Mouse (Mus musculus) megakaryocyte, embryonic 14.5 days (primary cell): ENCODE measurements around the gene Calhm6.

Experiments used
- FLI1 ChIP-seq: IDR thresholded peaks from 2 replicates; pipeline ENCODE4 v1.6.1; 2012; ENCODE audit warnings: low read length, inconsistent platforms, mixed read lengths
- GATA1 ChIP-seq: IDR thresholded peaks from 3 replicates; pipeline ENCODE4 v1.6.1; 2012; ENCODE audit warnings: mixed read lengths, low read length, inconsistent platforms, borderline replicate concordance

DNA sequence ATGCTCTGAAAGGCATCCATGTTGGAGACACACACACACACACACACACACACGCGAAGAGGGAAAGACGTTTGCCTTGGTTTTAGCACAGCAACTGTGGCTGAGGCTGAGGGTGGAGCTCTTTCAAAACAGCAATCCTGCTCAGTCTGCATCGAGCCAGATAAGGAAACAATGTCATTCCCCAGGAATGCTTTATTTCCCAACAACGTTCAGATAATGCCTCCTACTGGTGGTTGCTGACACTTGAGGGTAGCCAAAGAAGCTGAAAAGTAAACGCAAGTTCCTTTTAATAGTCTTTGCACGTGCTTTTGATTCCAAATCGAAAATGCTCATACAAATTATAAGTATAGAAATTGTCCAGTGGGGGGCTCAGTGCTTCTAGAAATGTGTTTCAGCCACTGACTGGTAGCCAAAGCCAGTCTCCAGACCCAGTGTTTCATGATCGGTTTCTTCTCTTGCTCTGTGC is 31.3 kb downstream of the Calhm6 start, which contains the start of gene Calhm5:
- no peak for TF ChIP-seq GATA1
- TF ChIP-seq FLI1, result no peak
